25 mouse cellular contexts compared by ENCODE assay signal in genomic region chr11:72829869-72830268, GRCm38 (mm10). TPM values are rescaled to one million over a fixed set of nuclear protein-coding genes. Genes with fewer than 3 reads are reported as not detected.
DNase-seq lines count a peak whose midpoint lies in the region; ATAC-seq and TF ChIP-seq lines count a peak whose summit lies in the region.
"Had no signal": no experiment of that assay in that cellular context is flagged by ENCODE, and none has a peak within 500 bp of the region (broad histone marks: within the 10 kb centered on the region; RNA-seq: fewer than 3 reads in every experiment).

No protein-coding gene starts in this region.

- no peak for TF ChIP-seq CTCF in liver, adult 2 months (IDR thresholded peaks at IDR 0.05; ENCODE audit: low read depth, low read length)
- no peak for TF ChIP-seq CTCF in lung, embryonic 14.5 days (IDR thresholded peaks at IDR 0.05; ENCODE audit: low read depth)

- no peak overlapping the region for H3K9ac ChIP-seq in liver, adult 2 months (ENCODE audit: low read depth, low read length)
- no peak overlapping the region for H3K9ac ChIP-seq in lung, embryonic 14.5 days
- no peak overlapping the region for H3K9ac ChIP-seq in lung, embryonic 16.5 days (ENCODE audit: low read length)
- H3K9ac ChIP-seq: embryonic facial prominence, embryonic 12.5 days; forebrain, embryonic 13.5 days had no signal

- no peaks in the 10 kb centered on the region; the same call in 1 of the 2 replicates for H3K79me2 ChIP-seq in liver, adult 2 months (ENCODE audit: control insufficient read depth, insufficient read depth, low read length)

- H3K4me2 ChIP-seq in lung, embryonic 14.5 days, result no peak overlapping the region
- H3K4me2 ChIP-seq in lung, embryonic 16.5 days (ENCODE audit: low read depth, low read length), result no peak overlapping the region
- H3K4me2 ChIP-seq: embryonic facial prominence, embryonic 12.5 days; forebrain, embryonic 13.5 days had no signal

- H3K27ac ChIP-seq in liver, adult 2 months (replicated peaks; ENCODE audit: insufficient read depth, low read depth, low read length), result no peak overlapping the region
- no peak overlapping the region for H3K27ac ChIP-seq in lung, embryonic 14.5 days (ENCODE audit: low read depth)
- no peak overlapping the region for H3K27ac ChIP-seq in lung, embryonic 16.5 days (ENCODE audit: low read length)
- H3K27ac ChIP-seq: embryonic facial prominence, embryonic 10.5 days; embryonic facial prominence, embryonic 12.5 days; forebrain, embryonic 13.5 days had no signal

- DNase-seq in liver, adult 2 months (ENCODE audit: extremely low read depth, low read depth, low spot score), result peak; percentile 19
- DNase-seq in liver, result no peak
- DNase-seq in lung, embryonic 14.5 days, result peak; percentile 90
- DNase-seq in lung, adult 18-20 months, result no peak
- DNase-seq in lung, postnatal 25 days (ENCODE audit: low spot score), result no peak
- DNase-seq in lung, postnatal 10 days, result peak; percentile 25
- no peak for DNase-seq in lung, postnatal 36 days
- DNase-seq: adrenal gland, adult 8-10 months; adrenal gland, postnatal 14 days; adrenal gland, postnatal 36 days; B cell, adult 2 months; cerebellum, adult 11-12 months; cerebellum, adult 2 months; cerebellum, adult 9-10 months; cerebellum, postnatal 10 days; cerebellum, postnatal 25 days had no signal

- no peaks in the 10 kb centered on the region; the same call in 1 of the 2 replicates for H3K4me1 ChIP-seq in liver, adult 2 months (ENCODE audit: control insufficient read depth, insufficient read depth, low read length)
- H3K4me1 ChIP-seq in lung, embryonic 14.5 days (ENCODE audit: insufficient read depth), result no peaks in the 10 kb centered on the region
- peaks cover 2% of the 10 kb centered on the region; the same call in 1 of the 2 replicates for H3K4me1 ChIP-seq in lung, embryonic 16.5 days (replicated peaks; ENCODE audit: control insufficient read depth, insufficient read depth, low read length)
- H3K4me1 ChIP-seq: embryonic facial prominence, embryonic 10.5 days; embryonic facial prominence, embryonic 12.5 days; forebrain, embryonic 13.5 days had no signal

- peaks cover 64% of the 10 kb centered on the region for H3K36me3 ChIP-seq in liver, adult 2 months (ENCODE audit: control insufficient read depth, insufficient read depth, low read length)
- H3K36me3 ChIP-seq in lung, embryonic 14.5 days (ENCODE audit: insufficient read depth), result peaks cover 60% of the 10 kb centered on the region
- H3K36me3 ChIP-seq in lung, embryonic 16.5 days (ENCODE audit: control insufficient read depth, insufficient read depth, low read length), result peaks cover 12% of the 10 kb centered on the region

- no peaks in the 10 kb centered on the region for H3K9me3 ChIP-seq in lung, embryonic 14.5 days (ENCODE audit: low read depth, low read length)
- H3K9me3 ChIP-seq in lung, embryonic 16.5 days (ENCODE audit: control insufficient read depth, low read length), result no peaks in the 10 kb centered on the region
- H3K9me3 ChIP-seq: embryonic facial prominence, embryonic 10.5 days; embryonic facial prominence, embryonic 12.5 days; forebrain, embryonic 13.5 days; G1E had no signal

- 53% methylated on average over 3 of the region's 3 CpGs for whole genome bisulfite sequencing in liver, adult 2 months
- WGBS in lung, embryonic 14.5 days, result 46% methylated on average over 3 of the region's 3 CpGs
- WGBS in lung, embryonic 16.5 days, result 39% methylated on average over 3 of the region's 3 CpGs

- peak; percentile 89 for ATAC-seq in lung, embryonic 14.5 days (ENCODE audit: insufficient read depth)
- ATAC-seq in lung, embryonic 16.5 days (ENCODE audit: low read depth), result peak; percentile 86
- ATAC-seq: activated CD4-positive, CD25-positive, alpha-beta regulatory T cell, adult 4 months; CD4-positive, CD25-positive, alpha-beta regulatory T cell, adult 4 months; forebrain, embryonic 13.5 days; Patski had no signal

- no peak overlapping the region for H3K4me3 ChIP-seq in liver, adult 2 months (ENCODE audit: insufficient read depth, low read depth, low read length)
- H3K4me3 ChIP-seq in lung, embryonic 14.5 days (ENCODE audit: low read depth, low read length), result no peak overlapping the region
- no peak overlapping the region for H3K4me3 ChIP-seq in lung, embryonic 16.5 days (ENCODE audit: low read length)
- H3K4me3 ChIP-seq: embryonic facial prominence, embryonic 10.5 days; embryonic facial prominence, embryonic 12.5 days; forebrain, embryonic 13.5 days had no signal

- TF ChIP-seq POLR2A in liver, adult 2 months (IDR thresholded peaks at IDR 0.05; ENCODE audit: extremely low read depth, insufficient read depth, low read length), result no peak

- H3K27me3 ChIP-seq in liver, adult 2 months (ENCODE audit: control insufficient read depth, insufficient read depth, low read length), result no peaks in the 10 kb centered on the region
- no peaks in the 10 kb centered on the region for H3K27me3 ChIP-seq in lung, embryonic 14.5 days (ENCODE audit: insufficient read depth, low read length)
- no peaks in the 10 kb centered on the region for H3K27me3 ChIP-seq in lung, embryonic 16.5 days (ENCODE audit: control insufficient read depth, insufficient read depth, low read depth, low read length)
- H3K27me3 ChIP-seq: CH12.LX; embryonic facial prominence, embryonic 12.5 days; forebrain, embryonic 13.5 days; Patski had no signal

RNA-seq across cellular contexts. Expression of gene Zzef1, which starts 33.8 kb away (rescaled TPM):
- total RNA-seq in liver, adult 2 months (2014; rRNA removed), result 13.6 and 17.7 TPM in 2 replicates
- polyA plus RNA-seq in liver, adult 2 months (2012; rRNA removed), result 11.0 and 14.1 TPM in 2 replicates
- 12.2 and 12.6 TPM in 2 replicates for polyA plus RNA-seq in lung, embryonic 14.5 days (2014; fragmentation: Nextera tagmentation; extraction: Ambion mirVana)
- polyA plus RNA-seq in lung, embryonic 16.5 days (2015; fragmentation: Nextera tagmentation; extraction: Ambion mirVana), result 9.0 and 9.6 TPM in 2 replicates

RNA-seq across cellular contexts. Expression of gene Cyb5d2, which starts 33.9 kb away (rescaled TPM):
- 9.7 and 11.1 TPM in 2 replicates for total RNA-seq in liver, adult 2 months (2014; rRNA removed)
- 9.8 and 12.4 TPM in 2 replicates for polyA plus RNA-seq in liver, adult 2 months (2012; rRNA removed)
- 4.3 and 4.7 TPM in 2 replicates for polyA plus RNA-seq in lung, embryonic 14.5 days (2014; fragmentation: Nextera tagmentation; extraction: Ambion mirVana)
- 6.6 and 7.4 TPM in 2 replicates for polyA plus RNA-seq in lung, embryonic 16.5 days (2015; fragmentation: Nextera tagmentation; extraction: Ambion mirVana)

Comparison
In these comparisons a context has a peak if more than half of its experiments do, and no peak if none do; other contexts are left out.
1. DNase-seq: peak in liver, adult 2 months (single experiment), lung, embryonic 14.5 days (single experiment) and lung, postnatal 10 days (single experiment); none in liver (single experiment), lung, adult 18-20 months (0 of 2), lung, postnatal 25 days (single experiment) and lung, postnatal 36 days (single experiment).